Mouse (Mus musculus) spleen, adult 2 months (tissue): ENCODE data around the gene Ninj2. TPM values are rescaled to one million over a fixed set of nuclear protein-coding genes. Genes with fewer than 3 reads are reported as not detected.

Experiments
- DNase-seq, 2 experiments: peaks; one replicate each; pipeline versions ENCODE4 v3.0.0 to v3.0.0-alpha.2; 2012 to 2021; ENCODE audit warnings: low spot score in 2 of 2, low read depth in 1 of 2
- H3K27ac ChIP-seq: fragments of 200-500 bp; 2 replicates; pipeline ENCODE4 v1.5.1; 2012; ENCODE audit warnings: low read length, inconsistent platforms; ENCODE audit not compliant: insufficient read depth
- H3K27me3 ChIP-seq: fragments of 200-500 bp; 2 replicates; pipeline ENCODE4 v1.6.1; 2012; ENCODE audit warnings: mild to moderate bottlenecking, moderate library complexity, low read length, inconsistent platforms; ENCODE audit not compliant: control insufficient read depth, insufficient read depth
- H3K36me3 ChIP-seq: fragments of 200-500 bp; 2 replicates; pipeline ENCODE4 v1.6.1; 2012; ENCODE audit warnings: mild to moderate bottlenecking, low read length, inconsistent platforms; ENCODE audit not compliant: control insufficient read depth, insufficient read depth
- H3K4me1 ChIP-seq: fragments of 200-500 bp; 2 replicates; pipeline ENCODE4 v1.6.1; 2011; ENCODE audit warnings: inconsistent platforms; ENCODE audit not compliant: control insufficient read depth, insufficient read depth, insufficient read length
- H3K4me3 ChIP-seq: fragments of 200-500 bp; 2 replicates; pipeline ENCODE4 v1.5.1; 2011; ENCODE audit warnings: mild to moderate bottlenecking, inconsistent platforms; ENCODE audit not compliant: insufficient read depth, insufficient read length; ENCODE audit errors: extremely low read depth
- CTCF ChIP-seq: fragments of 200-500 bp; IDR thresholded peaks from 2 replicates; pipeline ENCODE4 v1.5.1; 2011; ENCODE audit warnings: mild to moderate bottlenecking, inconsistent platforms; ENCODE audit not compliant: insufficient read depth, insufficient read length, insufficient replicate concordance; ENCODE audit errors: extremely low read depth
- POLR2A ChIP-seq: fragments of 200-500 bp; IDR thresholded peaks from 2 replicates; pipeline ENCODE4 v1.6.1; 2011; ENCODE audit warnings: low read depth, low read length, inconsistent platforms
- WGBS: fragments of 180-500 bp; shearing (Covaris S2); methylation state at CpG from one replicate; pipeline ENCODE4 v1.1.7; 2018; 5-methylcytosine and 5-hydroxymethylcytosine counted together
- polyA plus RNA-seq: library from polyadenylated mRNA; depleted of rRNA; stranded (reverse); fragments of >200 nt; gene quantifications from 2 replicates; pipeline ENCODE4 v1.2.3, GENCODE M21; 2012

Ninj2 gene
- polyA plus RNA-seq, 1 experiment, result 0.19 TPM

DNA sequence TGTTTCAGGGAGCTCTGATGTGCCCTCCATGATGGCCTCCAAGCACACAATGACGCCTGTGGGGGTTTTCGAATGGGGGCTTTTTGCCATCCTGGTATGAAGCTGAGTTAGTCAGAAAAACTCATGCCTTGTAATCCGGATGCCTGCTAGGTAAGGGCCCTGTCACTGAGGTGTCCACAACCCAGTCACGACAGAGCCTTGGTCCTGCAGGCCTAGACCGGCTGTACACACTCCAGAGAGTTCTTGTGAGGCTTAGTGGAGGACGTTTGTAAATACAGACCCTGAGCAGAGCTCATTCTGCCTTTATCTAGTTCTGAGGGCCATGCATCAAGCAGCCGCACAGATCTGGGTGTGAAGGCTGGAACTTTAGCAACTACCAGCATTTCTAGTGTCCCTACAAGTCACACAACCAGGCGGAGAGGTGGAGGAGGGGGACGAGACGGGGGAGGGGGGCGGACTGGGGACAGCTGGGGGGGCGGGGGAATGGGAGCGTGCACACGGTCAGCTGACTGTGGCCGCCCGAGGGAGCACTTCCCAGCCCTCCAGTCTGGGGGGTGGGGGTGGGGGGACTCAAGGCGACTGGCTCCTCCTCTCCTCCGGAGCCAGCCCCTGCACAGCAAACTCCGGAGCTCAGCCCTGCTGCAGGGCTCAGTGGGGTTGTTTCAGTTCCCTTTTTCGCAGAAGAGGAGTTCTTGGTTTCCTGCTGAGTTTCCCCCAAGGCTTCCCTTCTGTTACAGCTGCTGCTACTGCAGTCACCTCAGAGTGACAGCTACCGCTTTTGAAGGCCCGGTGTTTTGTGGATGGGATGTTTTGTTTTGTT, 19.0 kb downstream of the Ninj2 start:
- Histone ChIP-seq H3K27me3 (no peaks in the 10 kb centered on the region), H3K4me1 (peaks cover 14% of the 10 kb centered on the region; the same call in 1 of the 2 replicates), H3K4me3 (no peak overlapping the region), H3K36me3 (no peaks in the 10 kb centered on the region), H3K27ac (peak overlapping the region; percentile 68)
- 8% methylated on average over 21 of the region's 22 CpGs for WGBS
- peak; percentile 77 to 85 for DNase-seq
- TF ChIP-seq CTCF (no peak), POLR2A (no peak)

DNA sequence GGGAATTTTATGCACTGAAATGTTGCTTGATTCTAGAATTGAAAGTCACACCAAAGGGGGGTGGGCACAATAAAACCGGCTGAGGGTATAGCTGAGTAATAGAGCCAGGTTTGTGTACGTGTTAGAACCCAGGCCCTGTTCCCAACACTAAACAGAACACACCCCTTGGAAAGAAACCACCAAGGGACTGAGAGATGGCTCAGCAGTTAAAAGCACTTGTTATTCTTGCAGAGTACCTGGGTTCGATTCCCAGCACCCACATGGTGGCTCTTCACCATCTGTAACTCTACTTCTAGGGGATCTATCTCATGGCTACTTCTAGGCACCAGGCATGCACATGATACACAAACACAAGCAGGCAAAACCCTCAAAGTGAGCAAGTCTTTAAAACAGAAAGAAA, 20.7 kb downstream of the Ninj2 start:
- Histone ChIP-seq H3K36me3 (no peaks in the 10 kb centered on the region), H3K4me3 (no peak overlapping the region), H3K4me1 (peaks cover 14% of the 10 kb centered on the region; the same call in 1 of the 2 replicates), H3K27ac (peak overlapping the region; percentile 24; the same call in 1 of the 2 replicates), H3K27me3 (no peaks in the 10 kb centered on the region)
- TF ChIP-seq CTCF, result no peak
- no peak for TF ChIP-seq POLR2A
- no peak for DNase-seq
- WGBS, result 88% methylated on average over 3 of the region's 3 CpGs

DNA sequence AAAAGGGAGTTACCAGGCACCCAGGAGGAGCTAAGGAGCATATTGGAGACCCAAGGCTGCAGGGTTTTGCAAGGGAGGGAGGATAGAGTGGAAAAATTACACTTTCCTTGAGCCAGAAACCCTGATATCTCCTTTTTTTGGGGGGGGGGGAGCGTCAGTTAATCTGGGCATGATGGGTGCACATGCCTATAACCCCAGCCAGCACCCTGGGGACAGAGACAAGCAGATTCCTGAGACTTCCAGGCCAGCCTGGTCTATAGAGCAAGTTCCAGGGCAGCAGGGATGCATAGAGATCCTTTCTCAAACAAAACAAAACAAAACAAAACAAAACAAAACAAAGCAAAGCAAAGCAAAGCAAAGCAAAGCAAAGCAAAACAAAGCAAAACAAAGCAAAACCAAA, 21.1 kb downstream of the Ninj2 start:
- H3K4me1 ChIP-seq, result peaks cover 14% of the 10 kb centered on the region; the same call in 1 of the 2 replicates

DNA sequence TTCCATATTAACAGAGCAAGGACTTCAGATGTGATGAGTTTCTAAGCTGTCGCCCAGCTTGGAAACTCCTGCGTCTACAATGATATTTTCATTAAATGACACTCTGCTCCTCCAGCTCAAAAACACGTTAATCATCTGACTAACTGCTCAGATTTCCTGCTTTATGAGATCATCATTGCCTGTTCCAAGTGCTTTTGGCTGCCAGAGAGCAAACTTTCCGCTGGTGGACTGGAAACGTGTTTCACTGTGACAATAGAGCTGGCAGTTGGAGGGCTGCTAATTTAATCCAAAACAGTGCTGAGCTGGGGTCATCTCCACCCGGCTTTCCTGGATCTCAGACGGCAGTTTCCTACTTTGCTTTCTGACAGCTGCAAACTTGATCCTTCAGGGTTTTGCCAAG, 21.5 kb downstream of the Ninj2 start:
- Histone ChIP-seq H3K27me3 (no peaks in the 10 kb centered on the region), H3K36me3 (no peaks in the 10 kb centered on the region), H3K4me1 (peaks cover 14% of the 10 kb centered on the region; the same call in 1 of the 2 replicates), H3K4me3 (no peak overlapping the region), H3K27ac (no peak overlapping the region)
- 61% methylated on average over 7 of the region's 7 CpGs for WGBS
- TF ChIP-seq POLR2A (no peak), CTCF (no peak)
- no peak for DNase-seq

More for the DNA sequence above, 21.1 kb downstream of the Ninj2 start:
- TF ChIP-seq CTCF (no peak), POLR2A (no peak)
- Histone ChIP-seq H3K4me3 (no peak overlapping the region), H3K27me3 (no peaks in the 10 kb centered on the region), H3K27ac (no peak overlapping the region), H3K36me3 (no peaks in the 10 kb centered on the region)
- DNase-seq, result no peak
- 92% methylated on average over 1 of the region's 1 CpGs for WGBS

DNA sequence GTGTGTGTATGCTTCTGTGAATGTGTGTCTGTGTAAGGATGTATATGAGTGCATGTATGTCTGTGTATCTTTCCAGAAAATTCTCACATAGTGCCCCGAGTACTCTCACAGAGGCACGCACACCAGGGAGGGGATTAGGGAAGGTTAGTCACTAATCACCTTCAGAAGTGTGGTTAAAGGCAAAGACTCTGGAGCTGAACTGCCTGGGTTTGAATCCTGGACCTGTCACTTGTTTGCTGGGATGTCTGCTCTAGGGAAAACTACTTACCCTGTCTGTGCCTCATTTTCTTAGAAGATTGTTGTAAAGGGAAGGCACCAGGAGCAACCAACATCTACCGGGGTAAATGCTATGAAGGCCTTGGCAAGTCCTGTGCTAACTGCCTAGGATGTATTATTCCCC, 22.3 kb downstream of the Ninj2 start:
- Histone ChIP-seq H3K4me1 (peaks cover 14% of the 10 kb centered on the region; the same call in 1 of the 2 replicates), H3K4me3 (no peak overlapping the region), H3K27ac (no peak overlapping the region), H3K27me3 (no peaks in the 10 kb centered on the region), H3K36me3 (no peaks in the 10 kb centered on the region)
- DNase-seq, result no peak
- TF ChIP-seq POLR2A, result no peak
- TF ChIP-seq CTCF, result no peak
- 84% methylated on average over 3 of the region's 3 CpGs for WGBS

DNA sequence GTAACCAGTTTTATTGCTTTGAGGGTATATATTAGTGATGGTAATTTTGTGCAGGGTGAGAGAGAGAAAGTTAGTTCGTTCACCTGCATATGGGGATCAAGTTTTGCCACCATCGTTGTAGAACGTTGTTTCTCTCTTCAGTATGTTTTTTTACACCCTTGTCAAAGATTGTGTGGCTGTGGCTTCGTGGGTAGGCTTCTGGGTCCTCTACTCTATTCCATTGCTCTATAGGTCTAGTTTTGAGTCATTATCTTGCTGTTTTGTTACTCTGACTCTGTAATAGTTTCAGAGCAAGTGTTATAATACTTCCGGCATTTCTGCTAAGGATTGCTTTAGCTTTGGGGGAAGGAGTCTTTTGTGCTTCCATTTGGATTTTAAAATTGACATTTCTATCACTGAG, 26.7 kb downstream of the Ninj2 start:
- Histone ChIP-seq H3K36me3 (no peaks in the 10 kb centered on the region), H3K27me3 (no peaks in the 10 kb centered on the region), H3K27ac (no peak overlapping the region), H3K4me3 (no peak overlapping the region), H3K4me1 (no peaks in the 10 kb centered on the region)
- TF ChIP-seq CTCF (no peak), POLR2A (no peak)
- DNase-seq, result no peak
- 69% methylated on average over 5 of the region's 5 CpGs for WGBS

GRCm38 (mm10) chr6:120124688-120125087, 31.5 kb downstream of the Ninj2 start:
- H3K27ac ChIP-seq, result no peak overlapping the region; the same call in 1 of the 2 replicates
- WGBS, result 19% methylated on average over 7 of the region's 7 CpGs
- peak in 1 of 2 experiments; percentile 37 for DNase-seq
- no peaks in the 10 kb centered on the region for H3K27me3 ChIP-seq
- TF ChIP-seq POLR2A (no peak), CTCF (no peak)
- no peaks in the 10 kb centered on the region for H3K4me1 ChIP-seq
- H3K4me3 ChIP-seq, result no peak overlapping the region
- H3K36me3 ChIP-seq, result no peaks in the 10 kb centered on the region
